Mouse (Mus musculus): ENCODE measurements around the gene Vps53. TPM values are rescaled to one million over a fixed set of nuclear protein-coding genes. Genes with fewer than 3 reads are reported as not detected.
A peak's percentile ranks its signal among the peaks of the same experiment; 100 is the strongest.

The Vps53 gene
- polyA plus RNA-seq, 1 experiment from 2014 or later = 36.9 TPM

GRCm38 (mm10) chr11:76000701-76001100 lies 178.7 kb downstream of the Vps53 start:
- Histone ChIP-seq H3K4me1 (0 out of 2 replicates have a peak, but pooled peaks cover 8% of the 10 kb centered on the region), H3K36me3 (no peaks in the 10 kb centered on the region), H3K9me3 (no peaks in the 10 kb centered on the region), H3K27ac (no peak overlapping the region), H3K4me2 (no peak overlapping the region), H3K27me3 (0 out of 2 replicates have a peak, but pooled peaks cover 4% of the 10 kb centered on the region), H3K4me3 (no peak overlapping the region), H3K9ac (no peak overlapping the region)
- ATAC-seq (ENCODE audit: borderline replicate concordance, extremely low read depth, low FRiP score, low TSS enrichment) = no peak
- 82% methylated on average over 5 of the region's 5 CpGs for WGBS

GRCm38 (mm10) chr11:75999440-76000155 lies 179.8 kb downstream of the Vps53 start, which contains the start of gene 1700016K19Rik:
Gene 1700016K19Rik, plus strand, starts transcription at chr11:75999912.
- Histone ChIP-seq H3K9me3 (no peaks in the 10 kb centered on the region), H3K4me3 (peak within 1 kb of the TSS; percentile 66), H3K36me3 (no peaks in the 10 kb centered on the region), H3K4me2 (peak within 1 kb of the TSS; percentile 89), H3K27ac (no peak within 1 kb of the TSS), H3K4me1 (0 out of 2 replicates have a peak, but pooled peaks cover 8% of the 10 kb centered on the region), H3K9ac (peak within 1 kb of the TSS; percentile 50), H3K27me3 (0 out of 2 replicates have a peak, but pooled peaks cover 4% of the 10 kb centered on the region)
- peak; percentile 73; the same call in 1 of the 2 replicates for ATAC-seq (ENCODE audit: borderline replicate concordance, extremely low read depth, low FRiP score, low TSS enrichment)
- 12% methylated on average over 34 of the region's 36 CpGs for WGBS

Other genes with a start within 250 kb of the Vps53 start
- 6.8 and 7.9 TPM in 2 replicates for gene Rph3al, start 241.2 kb downstream of the Vps53 start, polyA plus RNA-seq (2015; fragmentation: Nextera tagmentation; extraction: Ambion mirVana)
- 5.7 and 5.9 TPM in 2 replicates for gene 1700016K19Rik, start 179.7 kb downstream of the Vps53 start, polyA plus RNA-seq (2015; fragmentation: Nextera tagmentation; extraction: Ambion mirVana)
- 49.1 and 49.6 TPM in 2 replicates for gene Rflnb, start 151.9 kb downstream of the Vps53 start, polyA plus RNA-seq (2015; fragmentation: Nextera tagmentation; extraction: Ambion mirVana)
- gene Fam57a, start within 50 bp of the Vps53 start, polyA plus RNA-seq (2015; fragmentation: Nextera tagmentation; extraction: Ambion mirVana) = 32.2 and 34.4 TPM in 2 replicates
- gene Dbil5, start 38.0 kb upstream of the Vps53 start, polyA plus RNA-seq (2015; fragmentation: Nextera tagmentation; extraction: Ambion mirVana) = 0.50 and 1.5 TPM in 2 replicates
- 28.3 and 37.0 TPM in 2 replicates for gene Gemin4, start 38.0 kb upstream of the Vps53 start, polyA plus RNA-seq (2015; fragmentation: Nextera tagmentation; extraction: Ambion mirVana)
- 21.8 and 22.4 TPM in 2 replicates for gene Mrm3, start 64.1 kb upstream of the Vps53 start, polyA plus RNA-seq (2015; fragmentation: Nextera tagmentation; extraction: Ambion mirVana)
- 128 and 138 TPM in 2 replicates for gene Glod4, start 64.1 kb upstream of the Vps53 start, polyA plus RNA-seq (2015; fragmentation: Nextera tagmentation; extraction: Ambion mirVana)
- 24.0 and 24.4 TPM in 2 replicates for gene Nxn, start 219.5 kb upstream of the Vps53 start, polyA plus RNA-seq (2015; fragmentation: Nextera tagmentation; extraction: Ambion mirVana)
- 105 and 106 TPM in 2 replicates for gene Timm22, start 227.3 kb upstream of the Vps53 start, polyA plus RNA-seq (2015; fragmentation: Nextera tagmentation; extraction: Ambion mirVana)

Measured in lung, embryonic 15.5 days (tissue).